Mouse (Mus musculus) liver, embryonic 14.5 days (tissue): ENCODE measurements around the gene Gorasp2. TPM values are rescaled to one million over a fixed set of nuclear protein-coding genes. Genes with fewer than 3 reads are reported as not detected.

Experiments used
- ATAC-seq: fragments of 200-750 bp; cut with Nextera tagmentation; 2 replicates; pipeline ENCODE4 v1.8.0; 2017; ENCODE audit warnings: moderate number of reproducible peaks, mild to moderate bottlenecking, moderate library complexity; ENCODE audit not compliant: insufficient read depth
- DNase-seq, 3 experiments: peaks; one replicate each; pipeline ENCODE4 v3.0.0-alpha.2; 2012 to 2013; ENCODE audit warnings: low read depth in 3 of 3, low spot score in 3 of 3
- H3K27ac ChIP-seq: fragments of 300-500 bp; sonication (generic); 2 replicates; pipeline ENCODE4 v1.5.1; 2014; ENCODE audit warnings: moderate library complexity, mild to moderate bottlenecking, control low read depth, inconsistent platforms
- H3K27me3 ChIP-seq: fragments of 300-500 bp; sonication (generic); 2 replicates; pipeline ENCODE4 v1.6.1; 2014; ENCODE audit warnings: mild to moderate bottlenecking, low read length, moderate library complexity; ENCODE audit not compliant: control insufficient read depth, insufficient read depth
- H3K36me3 ChIP-seq: fragments of 300-500 bp; sonication (generic); replicated peaks from 2 replicates; pipeline ENCODE4 v1.6.1; 2014; ENCODE audit warnings: low read depth; ENCODE audit not compliant: control insufficient read depth, insufficient read depth
- H3K4me1 ChIP-seq, 2 experiments: fragments of 200-500 bp in 1 of 2; fragments of 300-500 bp in 1 of 2; sonication (generic) in 1 of 2; replicated peaks; 2 replicates each; pipeline ENCODE4 v1.6.1; 2012 to 2014; ENCODE audit warnings: antibody characterized with exemption in 1 of 2, inconsistent platforms in 1 of 2, low read length in 1 of 2; ENCODE audit not compliant: control insufficient read depth in 2 of 2, insufficient read depth in 2 of 2
- H3K4me2 ChIP-seq: fragments of 300-500 bp; sonication (generic); 2 replicates; pipeline ENCODE4 v1.6.1; 2014; ENCODE audit warnings: low read depth, mild to moderate bottlenecking, control low read depth, moderate library complexity
- H3K4me3 ChIP-seq, 2 experiments: fragments of 200-500 bp in 1 of 2; fragments of 300-500 bp in 1 of 2; sonication (generic) in 1 of 2; 2 replicates each; pipeline ENCODE4 v1.5.1; 2012 to 2014; ENCODE audit warnings: low read depth in 2 of 2, low read length in 2 of 2, mild to moderate bottlenecking in 2 of 2, control low read depth in 1 of 2, inconsistent platforms in 1 of 2, moderate library complexity in 1 of 2; ENCODE audit not compliant: insufficient read depth in 1 of 2
- H3K9ac ChIP-seq: fragments of 300-500 bp; sonication (generic); replicated peaks from 2 replicates; pipeline ENCODE4 v1.6.1; 2014; ENCODE audit warnings: mild to moderate bottlenecking, control low read depth, moderate library complexity
- H3K9me3 ChIP-seq: fragments of 300-500 bp; sonication (generic); 2 replicates; pipeline ENCODE4 v1.6.1; 2016; ENCODE audit warnings: low read length, mixed read lengths; ENCODE audit not compliant: control insufficient read depth
- CTCF ChIP-seq: IDR thresholded peaks from 2 replicates; pipeline ENCODE4 v1.5.1; 2016; ENCODE audit warnings: antibody characterized with exemption, low read depth, control low read depth
- EP300 ChIP-seq: IDR thresholded peaks from 2 replicates; pipeline ENCODE4 v1.6.1; 2016; ENCODE audit warnings: antibody characterized with exemption, low read depth
- WGBS: fragments of 180-500 bp; shearing (Covaris S2); extraction: QIAGEN DNeasy Blood & Tissue Kit; methylation state at CpG from one replicate; pipeline ENCODE4 v1.1.7; 2014; ENCODE audit not compliant: insufficient replicate concordance; 5-methylcytosine and 5-hydroxymethylcytosine counted together
- polyA plus RNA-seq, 2 experiments: library from polyadenylated mRNA; depleted of rRNA in 1 of 2; stranded (reverse) in 1 of 2; unstranded in 1 of 2; fragments of >200 nt; fragmentation: Nextera tagmentation in 1 of 2; extraction: Ambion mirVana in 1 of 2; gene quantifications; 2 replicates each; pipeline versions ENCODE4 v1.2.1 to v1.2.3; 2012 to 2014

Gorasp2 gene
- polyA plus RNA-seq (2012; rRNA removed) = 22.9 and 24.5 TPM in 2 replicates
- polyA plus RNA-seq (2014; fragmentation: Nextera tagmentation; extraction: Ambion mirVana) = 50.5 and 51.8 TPM in 2 replicates

DNA sequence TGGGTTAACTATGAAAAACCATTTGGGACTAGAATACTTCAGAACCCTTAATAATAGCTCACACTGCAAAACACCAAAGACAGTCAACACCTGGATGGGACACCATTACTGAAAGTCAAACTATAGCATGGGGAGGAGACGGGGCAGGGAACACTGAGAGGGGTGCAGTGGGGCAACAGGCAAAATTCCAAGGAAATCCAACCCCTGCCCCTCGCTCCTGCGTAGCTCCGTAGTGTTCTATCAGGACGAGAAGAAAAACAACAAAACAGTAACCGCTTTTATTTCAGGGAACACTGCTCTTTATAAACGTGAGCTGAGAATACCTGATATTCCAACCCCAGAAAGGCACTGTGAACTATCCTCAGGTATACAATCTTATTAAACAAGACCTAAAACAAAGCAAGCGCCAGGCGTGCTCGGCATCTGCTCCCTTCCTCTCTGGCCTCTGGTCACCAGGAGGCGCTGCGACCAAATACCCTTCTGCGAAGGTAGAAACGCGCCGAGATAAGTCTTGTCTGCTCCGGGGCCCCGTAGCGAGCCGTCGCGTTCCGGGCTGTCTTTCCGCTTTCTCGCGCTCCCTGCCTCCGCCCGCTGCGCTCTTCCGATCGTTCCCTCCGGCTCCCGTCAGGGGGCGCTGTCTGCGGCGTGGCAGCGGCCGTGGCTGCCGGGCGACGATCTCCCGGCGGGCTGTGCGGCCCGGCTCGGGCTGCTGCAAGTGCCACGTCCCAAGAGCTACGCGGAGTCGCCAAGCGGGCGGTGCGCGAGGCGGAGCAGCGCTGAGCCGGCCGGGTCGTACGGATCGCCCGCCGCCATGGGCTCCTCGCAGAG lies at the start of gene Gorasp2:
Gorasp2 (plus strand) TSS at position 690 of the 828 bp plus-strand sequence.
- TF ChIP-seq EP300 = peak; percentile 54; the same call in 1 of the 2 replicates
- TF ChIP-seq CTCF = peak; percentile 92
- H3K36me3 ChIP-seq = no peaks in the 10 kb centered on the region
- WGBS = 2% methylated on average over 64 of the region's 64 CpGs
- ATAC-seq = peak; percentile 94
- peak; percentile 92 to 94 (median 92) for DNase-seq
- H3K4me1 ChIP-seq = peaks cover 6 to 10% of the 10 kb centered on the region in 2 experiments
- H3K27me3 ChIP-seq = no peaks in the 10 kb centered on the region
- peak within 1 kb of the TSS; percentile 92 for H3K4me2 ChIP-seq
- peak within 1 kb of the TSS; percentile 87 to 97 for H3K4me3 ChIP-seq
- H3K27ac ChIP-seq = peak within 1 kb of the TSS; percentile 74
- H3K9ac ChIP-seq = peak within 1 kb of the TSS; percentile 93
- no peaks in the 10 kb centered on the region for H3K9me3 ChIP-seq

DNA sequence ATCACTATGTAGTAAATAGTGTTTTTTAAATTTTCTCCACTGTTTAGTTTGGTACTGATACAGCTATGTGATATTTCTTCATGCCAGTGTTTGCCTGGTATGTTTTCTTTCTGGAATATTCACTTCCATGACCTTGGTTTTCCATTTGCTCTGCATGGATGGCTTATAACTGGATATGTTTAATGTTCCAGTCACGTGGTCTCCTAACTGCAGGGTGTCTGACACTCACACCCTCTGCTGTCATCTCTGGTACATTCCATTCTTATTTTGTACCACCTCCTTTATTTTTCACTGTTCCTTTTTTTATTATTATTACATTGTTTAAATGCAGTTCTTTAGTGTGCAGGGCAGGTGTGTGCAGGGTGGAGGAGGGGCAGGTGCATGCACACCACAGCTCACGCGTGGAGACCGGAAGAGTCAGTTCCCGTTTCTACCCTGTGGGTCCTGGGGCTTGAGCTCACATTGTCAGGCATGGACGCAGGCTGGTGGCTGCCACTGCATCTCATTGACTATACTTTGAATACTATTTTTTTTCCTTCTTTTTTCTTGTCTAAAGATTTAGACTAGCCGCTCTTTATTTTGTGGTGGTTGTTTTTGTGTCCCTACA lies 46.5 kb upstream of the Gorasp2 start:
- no peaks in the 10 kb centered on the region for H3K36me3 ChIP-seq
- no peak overlapping the region for H3K9ac ChIP-seq
- no peak overlapping the region for H3K4me3 ChIP-seq
- TF ChIP-seq EP300 (no peak), CTCF (no peak)
- H3K4me1 ChIP-seq = no peaks in the 10 kb centered on the region
- WGBS = 51% methylated on average over 7 of the region's 7 CpGs
- H3K4me2 ChIP-seq = no peak overlapping the region
- H3K27me3 ChIP-seq = no peaks in the 10 kb centered on the region
- no peaks in the 10 kb centered on the region for H3K9me3 ChIP-seq
- DNase-seq (no peak), ATAC-seq (no peak)
- H3K27ac ChIP-seq = no peak overlapping the region

DNA sequence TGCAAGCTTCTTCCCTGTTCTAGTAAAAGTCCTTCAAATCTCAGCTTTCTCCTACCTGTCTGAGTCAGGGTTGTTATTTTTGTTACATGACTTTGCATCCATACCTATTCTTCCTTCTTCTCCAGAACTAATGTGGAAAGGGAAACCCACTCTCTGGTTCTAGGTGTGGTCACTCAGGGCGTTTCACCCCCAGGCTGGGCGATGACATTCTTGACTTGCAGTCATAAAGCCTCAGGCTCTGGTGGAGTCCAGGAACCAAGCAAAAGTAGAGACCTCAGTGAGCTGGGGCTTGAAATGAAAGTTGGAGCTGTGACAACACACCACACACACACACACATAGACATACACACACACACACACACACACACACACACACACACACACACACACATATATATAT lies 45.3 kb upstream of the Gorasp2 start:
- ATAC-seq (no peak), DNase-seq (no peak)
- TF ChIP-seq EP300 (no peak), CTCF (no peak)
- Histone ChIP-seq H3K4me3 (no peak overlapping the region), H3K4me2 (no peak overlapping the region), H3K9ac (no peak overlapping the region), H3K36me3 (no peaks in the 10 kb centered on the region), H3K9me3 (no peaks in the 10 kb centered on the region), H3K27me3 (no peaks in the 10 kb centered on the region), H3K4me1 (no peaks in the 10 kb centered on the region), H3K27ac (no peak overlapping the region)
- 54% methylated on average over 2 of the region's 2 CpGs for WGBS

DNA sequence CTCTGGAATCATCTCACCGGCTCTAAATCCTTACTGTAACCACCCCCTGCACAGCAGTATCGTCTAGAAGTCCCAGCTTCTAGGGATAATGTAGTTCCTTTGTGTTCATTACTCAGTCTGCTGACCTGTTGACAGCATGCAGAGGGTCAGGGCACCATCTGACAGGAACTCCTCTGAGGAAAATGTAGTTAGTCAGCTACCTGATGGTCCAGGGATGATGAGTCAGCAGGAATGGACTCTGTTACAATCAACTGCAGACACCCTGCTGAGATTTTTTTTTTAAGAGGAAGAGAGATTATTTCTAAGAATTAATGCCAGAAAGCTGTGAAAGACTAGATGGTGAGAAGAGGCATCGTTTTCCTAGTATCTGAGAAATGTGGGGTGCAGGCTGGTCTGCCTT lies 44.8 kb upstream of the Gorasp2 start:
- Histone ChIP-seq H3K9ac (no peak overlapping the region), H3K4me2 (no peak overlapping the region), H3K27ac (no peak overlapping the region), H3K4me1 (no peaks in the 10 kb centered on the region), H3K36me3 (no peaks in the 10 kb centered on the region), H3K27me3 (no peaks in the 10 kb centered on the region), H3K9me3 (no peaks in the 10 kb centered on the region), H3K4me3 (no peak overlapping the region)
- no peak for DNase-seq
- WGBS = 60% methylated on average over 3 of the region's 3 CpGs
- TF ChIP-seq EP300 = no peak
- TF ChIP-seq CTCF = no peak
- no peak for ATAC-seq

DNA sequence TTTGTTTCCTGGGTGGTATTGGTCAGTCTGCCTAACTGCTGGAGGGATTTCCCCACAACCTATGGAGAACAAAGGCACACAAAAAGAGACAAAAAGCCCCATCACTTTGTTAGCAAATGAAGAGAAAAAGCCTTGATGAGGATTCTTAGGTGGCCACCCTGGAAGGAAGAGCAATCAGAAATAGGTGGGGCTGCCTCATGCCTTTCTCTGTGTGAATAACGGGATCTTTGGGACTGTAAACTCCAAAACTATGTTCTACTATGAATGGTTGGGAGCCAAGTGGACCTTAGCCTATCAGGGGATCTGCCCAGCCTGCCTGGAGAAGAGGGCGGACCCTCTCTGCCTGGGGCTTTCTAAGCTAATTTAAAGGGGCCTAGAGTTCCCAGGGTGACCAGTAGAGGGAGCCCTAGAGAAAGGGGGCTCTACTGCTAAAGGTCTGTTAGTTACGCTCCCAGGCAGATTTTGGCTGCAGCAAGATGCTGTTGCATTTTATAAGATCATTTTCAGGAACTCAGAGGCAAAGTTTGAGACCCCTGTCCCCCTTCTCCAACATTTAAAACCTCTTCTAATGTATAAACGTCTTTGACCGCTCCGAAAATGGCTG lies 42.0 kb upstream of the Gorasp2 start:
- ATAC-seq = no peak
- H3K4me2 ChIP-seq = no peak overlapping the region
- H3K4me3 ChIP-seq = no peak overlapping the region
- TF ChIP-seq EP300 = no peak
- peak; percentile 64 for TF ChIP-seq CTCF
- no peak overlapping the region for H3K9ac ChIP-seq
- DNase-seq = no peak
- H3K9me3 ChIP-seq = no peaks in the 10 kb centered on the region
- H3K27me3 ChIP-seq = no peaks in the 10 kb centered on the region
- H3K27ac ChIP-seq = no peak overlapping the region
- WGBS = 81% methylated on average over 6 of the region's 6 CpGs
- no peaks in the 10 kb centered on the region for H3K4me1 ChIP-seq
- no peaks in the 10 kb centered on the region for H3K36me3 ChIP-seq
